Mouse (Mus musculus) heart, embryonic 11.5 days (tissue): ENCODE results near the gene Sema5a. TPM values are rescaled to one million over a fixed set of nuclear protein-coding genes. Genes with fewer than 3 reads are reported as not detected.
A peak's percentile ranks its signal among the peaks of the same experiment; 100 is the strongest.

Experiments
- ATAC-seq: fragments of 200-750 bp; cut with Nextera tagmentation; replicated peaks from 2 replicates; pipeline ENCODE4 v1.8.0; 2017; ENCODE audit warnings: moderate library complexity; ENCODE audit not compliant: insufficient number of reproducible peaks, low FRiP score, low TSS enrichment
- H3K27ac ChIP-seq: fragments of 300-500 bp; sonication (generic); 2 replicates; pipeline ENCODE4 v1.5.1; 2014; ENCODE audit warnings: mild to moderate bottlenecking, low read depth, low read length
- H3K27me3 ChIP-seq: fragments of 300-500 bp; sonication (generic); 2 replicates; pipeline ENCODE4 v1.6.1; 2014; ENCODE audit warnings: mild to moderate bottlenecking, low read length, mixed read lengths; ENCODE audit not compliant: control insufficient read depth, insufficient read depth
- H3K36me3 ChIP-seq: fragments of 300-500 bp; sonication (generic); 2 replicates; pipeline ENCODE4 v1.6.1; 2014; ENCODE audit warnings: mild to moderate bottlenecking, low read length, moderate library complexity, mixed read lengths; ENCODE audit not compliant: control insufficient read depth, insufficient read depth
- H3K4me1 ChIP-seq: fragments of 300-500 bp; sonication (generic); 2 replicates; pipeline ENCODE4 v1.6.1; 2014; ENCODE audit warnings: low read length; ENCODE audit not compliant: control insufficient read depth, insufficient read depth
- H3K4me2 ChIP-seq: fragments of 300-500 bp; sonication (generic); 2 replicates; pipeline ENCODE4 v1.6.1; 2014; ENCODE audit warnings: mild to moderate bottlenecking, moderate library complexity
- H3K4me3 ChIP-seq: fragments of 300-500 bp; sonication (generic); 2 replicates; pipeline ENCODE4 v1.5.1; 2014; ENCODE audit warnings: low read depth, low read length
- H3K9ac ChIP-seq: fragments of 300-500 bp; sonication (generic); 2 replicates; pipeline ENCODE4 v1.6.1; 2014; ENCODE audit warnings: mild to moderate bottlenecking, low read depth, low read length, moderate library complexity
- H3K9me3 ChIP-seq: fragments of 300-500 bp; sonication (generic); replicated peaks from 2 replicates; pipeline ENCODE4 v1.6.1; 2016; ENCODE audit warnings: low read length; ENCODE audit not compliant: control insufficient read depth
- WGBS: fragments of 180-500 bp; shearing (Covaris S2); extraction: QIAGEN DNeasy Blood & Tissue Kit; methylation state at CpG from one replicate; pipeline ENCODE4 v1.1.7; 2014; ENCODE audit not compliant: insufficient replicate concordance; 5-methylcytosine and 5-hydroxymethylcytosine counted together
- polyA plus RNA-seq: library from polyadenylated mRNA; unstranded; fragments of >200 nt; fragmentation: Nextera tagmentation; extraction: Ambion mirVana; gene quantifications from 2 replicates; pipeline ENCODE4 v1.2.1, GENCODE M21; 2014

Gene Sema5a
- polyA plus RNA-seq, 1 experiment from 2014 or later = 3.8 TPM

GRCm38 (mm10) chr15:32243824-32244223 is 786 bp upstream of the Sema5a start:
- Histone ChIP-seq H3K27me3 (no peaks in the 10 kb centered on the region), H3K9ac (peak overlapping the region; percentile 69), H3K9me3 (no peaks in the 10 kb centered on the region), H3K4me3 (peak overlapping the region; percentile 60), H3K4me2 (peak overlapping the region; percentile 100), H3K36me3 (no peaks in the 10 kb centered on the region), H3K4me1 (peaks cover 11% of the 10 kb centered on the region; the same call in 1 of the 2 replicates), H3K27ac (no peak overlapping the region)
- 51% methylated on average over 7 of the region's 7 CpGs for WGBS
- no peak for ATAC-seq

GRCm38 (mm10) chr15:32244956-32245836 is 586 bp downstream of the Sema5a start:
- ATAC-seq = peak; percentile 43
- Histone ChIP-seq H3K9ac (peak overlapping the region; percentile 69), H3K27ac (no peak overlapping the region), H3K4me1 (peaks cover 11% of the 10 kb centered on the region; the same call in 1 of the 2 replicates), H3K9me3 (no peaks in the 10 kb centered on the region), H3K27me3 (no peaks in the 10 kb centered on the region), H3K4me2 (peak overlapping the region; percentile 100), H3K4me3 (peak overlapping the region; percentile 60), H3K36me3 (no peaks in the 10 kb centered on the region)
- WGBS = under 1% methylated on average over 52 of the region's 52 CpGs

- Histone ChIP-seq H3K9me3 (no peaks in the 10 kb centered on the region), H3K27me3 (no peaks in the 10 kb centered on the region), H3K4me1 (peaks cover 11% of the 10 kb centered on the region; the same call in 1 of the 2 replicates), H3K36me3 (no peaks in the 10 kb centered on the region), H3K4me3 (peak overlapping the region; percentile 60), H3K4me2 (peak overlapping the region; percentile 100), H3K27ac (no peak overlapping the region), H3K9ac (peak overlapping the region; percentile 69)
- ATAC-seq = no peak
- under 1% methylated on average over 47 of the region's 47 CpGs for WGBS
Observed at GRCm38 (mm10) chr15:32245837-32246670, 1.4 kb downstream of the Sema5a start.

- H3K4me2 ChIP-seq = no peak overlapping the region
Observed at GRCm38 (mm10) chr15:32247281-32247680, 2.7 kb downstream of the Sema5a start.

GRCm38 (mm10) chr15:32254806-32255205 is 10.2 kb downstream of the Sema5a start:
- Histone ChIP-seq H3K4me2 (no peak overlapping the region), H3K36me3 (no peaks in the 10 kb centered on the region), H3K27me3 (no peaks in the 10 kb centered on the region), H3K9ac (no peak overlapping the region), H3K4me3 (no peak overlapping the region), H3K4me1 (peaks cover 11% of the 10 kb centered on the region), H3K9me3 (peaks cover 5% of the 10 kb centered on the region), H3K27ac (no peak overlapping the region)
- WGBS = 73% methylated on average over 2 of the region's 2 CpGs
- no peak for ATAC-seq

More at GRCm38 (mm10) chr15:32247281-32247680, 2.7 kb downstream of the Sema5a start:
- whole genome bisulfite sequencing = 65% methylated on average over 5 of the region's 5 CpGs
- Histone ChIP-seq H3K27me3 (no peaks in the 10 kb centered on the region), H3K36me3 (no peaks in the 10 kb centered on the region), H3K4me3 (no peak overlapping the region), H3K4me1 (peaks cover 11% of the 10 kb centered on the region; the same call in 1 of the 2 replicates), H3K27ac (no peak overlapping the region), H3K9ac (no peak overlapping the region), H3K9me3 (no peaks in the 10 kb centered on the region)
- no peak for ATAC-seq

- no peak for ATAC-seq
- WGBS = 54% methylated on average over 8 of the region's 8 CpGs
- Histone ChIP-seq H3K27ac (0 out of 2 replicates have a peak overlapping the region, but pooled peaks have one; percentile 15), H3K4me1 (peaks cover 11% of the 10 kb centered on the region), H3K9me3 (peaks cover 5% of the 10 kb centered on the region), H3K4me2 (no peak overlapping the region), H3K36me3 (no peaks in the 10 kb centered on the region), H3K4me3 (no peak overlapping the region), H3K27me3 (no peaks in the 10 kb centered on the region), H3K9ac (no peak overlapping the region)
Observed at GRCm38 (mm10) chr15:32257340-32257739, 12.7 kb downstream of the Sema5a start.

GRCm38 (mm10) chr15:32257886-32258319 is 13.3 kb downstream of the Sema5a start:
- ATAC-seq = no peak
- H3K9ac ChIP-seq = no peak overlapping the region
- H3K36me3 ChIP-seq = no peaks in the 10 kb centered on the region
- peaks cover 11% of the 10 kb centered on the region for H3K4me1 ChIP-seq
- 40% methylated on average over 7 of the region's 7 CpGs for WGBS
- H3K4me3 ChIP-seq = no peak overlapping the region
- H3K27me3 ChIP-seq = no peaks in the 10 kb centered on the region
- 0 out of 2 replicates have a peak overlapping the region, but pooled peaks have one; percentile 25 for H3K27ac ChIP-seq
- no peak overlapping the region for H3K4me2 ChIP-seq
- H3K9me3 ChIP-seq = peaks cover 5% of the 10 kb centered on the region

GRCm38 (mm10) chr15:32259362-32260096 is 14.9 kb downstream of the Sema5a start:
- no peaks in the 10 kb centered on the region for H3K27me3 ChIP-seq
- H3K9ac ChIP-seq = no peak overlapping the region
- H3K36me3 ChIP-seq = no peaks in the 10 kb centered on the region
- peaks cover 13% of the 10 kb centered on the region for H3K4me1 ChIP-seq
- no peaks in the 10 kb centered on the region for H3K9me3 ChIP-seq
- WGBS = 82% methylated on average over 5 of the region's 5 CpGs
- H3K27ac ChIP-seq = no peak overlapping the region
- H3K4me2 ChIP-seq = no peak overlapping the region
- ATAC-seq = no peak
- no peak overlapping the region for H3K4me3 ChIP-seq
